Mouse (Mus musculus): ENCODE results near the gene Afg1l.

GRCm38 (mm10) chr10:42263701-42264100 lies 214.7 kb downstream of the Afg1l start:
- no peak for TF ChIP-seq CTCF (IDR thresholded peaks at IDR 0.05; ENCODE audit: low read depth, low read length)
- no peak for TF ChIP-seq GATA1 (IDR thresholded peaks at IDR 0.05; ENCODE audit: borderline replicate concordance, low read length)

Data from G1E (cell line).